Mouse (Mus musculus): ENCODE results near the gene Cd59a.
"Not testable (repeated sequence)": the region's sequence is repeated elsewhere in the genome, so short reads cannot be mapped to it uniquely, and the experiment has no call there.

DNA sequence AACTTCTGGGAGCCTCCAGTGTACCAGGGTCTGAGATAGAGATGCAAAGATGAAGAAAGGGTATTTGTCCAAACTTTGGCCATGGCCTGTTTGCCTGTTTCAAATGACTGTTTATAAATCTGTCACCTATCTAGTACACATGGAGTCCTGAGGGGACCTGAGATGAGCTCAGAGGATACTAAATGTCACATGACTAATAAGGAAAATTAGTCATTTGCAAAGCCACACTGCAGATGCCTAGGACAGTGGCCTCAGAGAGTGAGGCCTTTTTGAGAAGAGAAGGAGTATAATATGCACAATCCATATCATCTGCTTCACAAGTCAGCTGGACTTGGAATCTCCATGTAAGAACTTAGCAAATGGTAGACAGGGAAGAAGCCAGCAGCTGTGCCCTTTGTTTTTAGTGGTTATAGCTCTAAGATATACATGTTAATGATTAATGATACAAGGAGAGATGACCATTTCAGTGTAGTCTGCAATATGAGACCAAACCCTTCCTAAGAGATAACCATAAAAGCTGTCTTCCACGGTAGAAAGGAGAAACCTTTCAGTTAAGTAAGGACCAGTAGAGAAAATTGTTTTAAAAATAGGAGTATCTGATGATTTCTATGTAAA is 14.1 kb upstream of the Cd59a start:
- TF ChIP-seq ZC3H11A (IDR thresholded peaks at IDR 0.05; ENCODE audit: borderline replicate concordance, low read depth, low read length); MAFK (IDR thresholded peaks at IDR 0.05; ENCODE audit: insufficient read depth, low read depth, low read length); ZNF384 (IDR thresholded peaks at IDR 0.05; ENCODE audit: low read depth, low read length); HCFC1 (IDR thresholded peaks at IDR 0.05; ENCODE audit: borderline replicate concordance, insufficient read depth, low read length): not testable (repeated sequence)
